Mouse (Mus musculus) liver, embryonic 11.5 days (tissue): ENCODE results near the gene Slx4ip. TPM values are rescaled to one million over a fixed set of nuclear protein-coding genes. Genes with fewer than 3 reads are reported as not detected.

Experiments
- ATAC-seq: fragments of 200-750 bp; cut with Nextera tagmentation; replicated peaks from 2 replicates; pipeline ENCODE4 v1.8.0; 2017; ENCODE audit warnings: moderate number of reproducible peaks, mild to moderate bottlenecking, moderate TSS enrichment, moderate library complexity; ENCODE audit not compliant: low FRiP score
- DNase-seq: peaks from one replicate; pipeline ENCODE4 v3.0.0-alpha.2; 2017; ENCODE audit warnings: low spot score
- H3K27ac ChIP-seq: fragments of 300-500 bp; sonication (generic); 2 replicates; pipeline ENCODE4 v1.5.1; 2014; ENCODE audit warnings: mild to moderate bottlenecking, low read depth, low read length, control low read depth
- H3K27me3 ChIP-seq: fragments of 300-500 bp; sonication (generic); replicated peaks from 2 replicates; pipeline ENCODE4 v1.6.1; 2014; ENCODE audit warnings: low read length, mixed read lengths; ENCODE audit not compliant: control insufficient read depth, insufficient read depth
- H3K36me3 ChIP-seq: fragments of 300-500 bp; sonication (generic); 2 replicates; pipeline ENCODE4 v1.6.1; 2014; ENCODE audit warnings: mild to moderate bottlenecking, low read length, moderate library complexity, mixed read lengths; ENCODE audit not compliant: control insufficient read depth, insufficient read depth
- H3K4me1 ChIP-seq: fragments of 300-500 bp; sonication (generic); replicated peaks from 2 replicates; pipeline ENCODE4 v1.6.1; 2014; ENCODE audit warnings: low read length, mixed read lengths; ENCODE audit not compliant: control insufficient read depth, insufficient read depth
- H3K4me2 ChIP-seq: fragments of 300-500 bp; sonication (generic); 2 replicates; pipeline ENCODE4 v1.6.1; 2014; ENCODE audit warnings: mild to moderate bottlenecking, control low read depth, moderate library complexity
- H3K4me3 ChIP-seq: fragments of 300-500 bp; sonication (generic); 2 replicates; pipeline ENCODE4 v1.5.1; 2014; ENCODE audit warnings: low read depth, low read length, control low read depth
- H3K9ac ChIP-seq: fragments of 300-500 bp; sonication (generic); 2 replicates; pipeline ENCODE4 v1.6.1; 2014; ENCODE audit warnings: low read depth, low read length, control low read depth
- H3K9me3 ChIP-seq: fragments of 300-500 bp; sonication (generic); 2 replicates; pipeline ENCODE4 v1.6.1; 2016; ENCODE audit warnings: low read length, inconsistent platforms, mixed read lengths; ENCODE audit not compliant: control insufficient read depth
- WGBS: fragments of 180-500 bp; shearing (Covaris S2); extraction: QIAGEN DNeasy Blood & Tissue Kit; methylation state at CpG from one replicate; pipeline ENCODE4 v1.1.7; 2014; 5-methylcytosine and 5-hydroxymethylcytosine counted together
- polyA plus RNA-seq: library from polyadenylated mRNA; unstranded; fragments of >200 nt; fragmentation: Nextera tagmentation; extraction: Ambion mirVana; gene quantifications from 2 replicates; pipeline ENCODE4 v1.2.1, GENCODE M21; 2014

The Slx4ip gene
- polyA plus RNA-seq, 1 experiment from 2014 or later = 5.0 TPM

DNA sequence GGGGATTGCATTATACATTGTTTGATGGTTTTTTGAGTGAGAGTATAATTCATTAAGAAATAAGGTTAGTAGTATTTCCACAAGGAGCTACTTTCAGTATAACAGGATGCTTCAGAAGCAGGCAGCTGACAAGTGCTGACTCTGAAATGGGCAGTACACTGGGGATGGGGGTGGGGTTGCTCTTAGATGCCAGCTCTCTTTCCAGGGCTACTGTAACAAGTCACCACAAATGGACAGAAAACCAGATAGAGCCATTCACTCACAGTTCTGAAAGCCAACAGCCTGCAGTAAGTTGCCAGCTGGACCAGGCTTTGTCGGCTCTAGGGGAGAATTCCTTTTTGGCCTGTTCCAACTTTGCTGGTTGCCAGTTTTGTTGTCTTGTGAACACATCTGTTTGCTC is 84.8 kb downstream of the Slx4ip start:
- no peaks in the 10 kb centered on the region for H3K36me3 ChIP-seq
- no peak overlapping the region for H3K27ac ChIP-seq
- H3K9ac ChIP-seq = no peak overlapping the region
- H3K27me3 ChIP-seq = no peaks in the 10 kb centered on the region
- 62% methylated on average over 1 of the region's 1 CpGs for WGBS
- DNase-seq (no peak), ATAC-seq (no peak)
- no peak overlapping the region for H3K4me2 ChIP-seq
- H3K9me3 ChIP-seq = no peaks in the 10 kb centered on the region
- H3K4me1 ChIP-seq = no peaks in the 10 kb centered on the region
- H3K4me3 ChIP-seq = no peak overlapping the region

DNA sequence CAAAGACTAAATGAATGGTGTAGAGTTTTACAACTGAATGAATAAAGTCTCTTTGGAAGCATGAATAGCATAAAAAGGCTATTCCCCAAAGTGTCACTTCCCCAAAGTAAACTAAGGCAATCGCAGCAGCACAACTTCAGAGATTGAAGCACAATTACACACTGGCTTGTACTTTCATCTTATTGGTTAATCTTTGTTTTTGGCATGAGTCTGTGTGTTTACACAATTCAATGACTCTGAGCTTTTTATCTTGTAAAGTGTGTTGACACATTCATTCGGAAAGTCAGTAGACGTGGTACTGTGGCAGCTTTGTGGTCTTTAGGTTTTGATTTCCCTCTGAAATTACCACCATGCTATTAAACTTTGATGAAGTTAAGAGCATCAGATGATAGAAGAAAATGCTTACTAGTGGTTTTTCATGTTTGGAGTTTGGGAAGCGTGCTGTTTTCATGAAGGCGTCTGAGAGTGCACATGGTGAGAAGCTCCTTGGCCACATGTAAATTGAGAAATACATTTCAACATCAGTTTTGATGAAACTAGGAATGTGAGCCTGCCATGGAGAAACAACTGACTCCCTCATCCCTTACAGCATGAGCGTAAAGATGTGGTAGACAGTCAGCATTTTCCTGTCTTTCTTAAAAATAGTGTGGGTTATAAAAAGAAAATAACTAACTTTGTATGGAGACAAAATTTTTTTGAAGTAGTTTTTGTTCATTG is 88.2 kb downstream of the Slx4ip start:
- H3K4me1 ChIP-seq = no peaks in the 10 kb centered on the region
- H3K9me3 ChIP-seq = no peaks in the 10 kb centered on the region
- no peaks in the 10 kb centered on the region for H3K36me3 ChIP-seq
- H3K27me3 ChIP-seq = no peaks in the 10 kb centered on the region
- no peak for DNase-seq
- no peak overlapping the region for H3K4me3 ChIP-seq
- H3K4me2 ChIP-seq = no peak overlapping the region
- H3K27ac ChIP-seq = no peak overlapping the region
- H3K9ac ChIP-seq = no peak overlapping the region
- 84% methylated on average over 6 of the region's 6 CpGs for WGBS
- ATAC-seq = no peak

DNA sequence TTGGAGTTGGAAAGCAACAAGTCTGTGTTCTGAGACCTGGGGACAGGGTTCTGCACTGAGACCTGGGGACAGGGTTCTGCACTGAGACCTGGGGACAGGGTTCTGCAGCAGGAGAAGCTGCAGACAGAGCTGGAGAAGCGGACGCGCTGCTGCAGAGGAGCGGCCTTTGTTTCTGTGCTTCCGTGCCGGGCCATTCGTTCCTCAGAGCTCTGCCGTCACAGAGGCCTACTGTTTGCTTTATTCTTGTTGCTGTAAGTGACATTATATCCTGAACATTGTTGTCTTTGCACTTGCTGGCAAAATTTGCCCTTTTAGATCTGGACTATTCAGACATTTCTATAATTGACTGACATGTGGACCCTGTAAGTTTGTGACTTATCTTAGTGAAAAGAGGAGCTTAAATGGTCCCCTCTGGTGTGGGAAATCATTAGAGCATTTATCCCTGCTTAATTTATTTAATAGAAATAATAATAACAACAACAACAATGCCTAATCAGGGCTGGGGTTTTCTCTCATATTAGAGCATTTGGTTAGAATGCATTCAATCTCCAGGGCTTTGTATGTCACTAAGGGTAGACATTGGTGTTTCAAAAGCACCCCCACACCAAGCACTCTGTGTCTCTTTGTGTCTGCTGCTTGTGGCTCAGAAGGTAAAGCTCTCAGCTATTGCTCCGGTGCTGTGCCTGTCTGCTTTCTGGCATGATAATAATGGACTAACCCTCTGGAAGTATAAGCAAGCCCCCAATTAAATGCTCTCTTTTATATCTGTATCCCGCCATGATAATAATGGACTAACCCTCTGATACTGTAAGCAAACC is 90.3 kb downstream of the Slx4ip start:
- H3K27ac ChIP-seq = no peak overlapping the region
- no peaks in the 10 kb centered on the region for H3K9me3 ChIP-seq
- DNase-seq (no peak), ATAC-seq (no peak)
- H3K4me3 ChIP-seq = no peak overlapping the region
- H3K36me3 ChIP-seq = no peaks in the 10 kb centered on the region
- 88% methylated on average over 10 of the region's 10 CpGs for WGBS
- no peaks in the 10 kb centered on the region for H3K27me3 ChIP-seq
- no peaks in the 10 kb centered on the region for H3K4me1 ChIP-seq
- no peak overlapping the region for H3K9ac ChIP-seq
- H3K4me2 ChIP-seq = no peak overlapping the region

DNA sequence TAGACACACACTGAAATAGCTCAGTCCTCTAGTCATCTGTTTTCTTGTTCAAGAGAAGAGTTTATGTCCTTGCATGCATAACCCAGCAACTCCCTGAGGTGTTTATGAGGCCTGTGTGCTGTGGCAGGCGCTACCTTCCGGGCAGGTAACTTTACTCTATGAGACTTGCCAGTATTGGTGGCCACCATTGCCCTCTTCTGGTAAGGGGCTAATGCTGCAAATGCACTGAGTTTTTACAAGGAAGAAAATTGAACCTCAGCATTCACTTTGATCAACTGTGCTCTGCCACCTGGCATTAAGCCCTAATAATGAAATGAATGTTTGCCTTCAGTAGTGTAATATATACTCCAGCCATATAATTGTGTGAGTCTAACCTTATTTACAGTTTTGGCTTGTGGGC is 92.9 kb downstream of the Slx4ip start:
- DNase-seq (no peak), ATAC-seq (no peak)
- Histone ChIP-seq H3K4me3 (no peak overlapping the region), H3K9ac (no peak overlapping the region), H3K4me2 (no peak overlapping the region), H3K9me3 (no peaks in the 10 kb centered on the region), H3K36me3 (no peaks in the 10 kb centered on the region), H3K27ac (no peak overlapping the region), H3K4me1 (no peaks in the 10 kb centered on the region), H3K27me3 (no peaks in the 10 kb centered on the region)
- WGBS = 81% methylated on average over 2 of the region's 2 CpGs

DNA sequence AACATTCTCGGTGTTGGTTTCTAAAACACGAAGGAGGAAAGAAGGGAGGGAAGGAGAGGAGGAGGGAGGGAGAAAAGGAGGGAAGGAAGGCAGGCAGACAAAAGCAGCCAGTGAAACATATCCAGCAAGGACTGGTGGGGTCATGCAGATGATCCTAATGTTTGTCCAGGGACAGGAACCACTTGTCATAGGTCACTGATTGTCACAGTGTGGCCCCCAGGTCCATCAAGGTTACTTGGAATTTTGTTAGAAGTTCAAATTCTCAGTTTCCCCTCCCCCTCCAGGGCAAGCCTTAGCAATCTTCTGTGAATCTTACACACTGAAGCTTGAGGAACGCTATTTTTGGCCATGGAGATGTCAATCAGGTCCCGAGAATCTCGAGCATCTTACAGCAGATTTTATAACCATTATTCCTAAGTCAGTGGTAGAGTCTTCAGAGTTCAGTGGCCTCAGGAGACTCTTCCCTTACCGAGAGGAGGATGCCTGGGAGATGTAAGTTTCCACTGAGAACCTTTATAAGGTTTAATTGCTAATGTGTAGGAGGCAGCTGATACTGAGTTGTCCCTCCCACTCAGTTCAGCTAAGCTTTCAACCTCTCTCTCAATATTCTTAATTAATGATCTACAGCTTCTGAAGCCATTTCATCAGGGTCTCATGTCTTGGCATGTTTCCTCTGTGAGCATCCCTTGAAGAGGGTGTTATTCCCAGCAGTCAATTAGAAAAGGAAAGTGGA is 95.1 kb downstream of the Slx4ip start:
- WGBS = 77% methylated on average over 6 of the region's 6 CpGs
- ATAC-seq (no peak), DNase-seq (no peak)
- Histone ChIP-seq H3K27ac (no peak overlapping the region), H3K9me3 (no peaks in the 10 kb centered on the region), H3K4me1 (no peaks in the 10 kb centered on the region), H3K36me3 (no peaks in the 10 kb centered on the region), H3K27me3 (no peaks in the 10 kb centered on the region), H3K4me3 (no peak overlapping the region), H3K4me2 (no peak overlapping the region), H3K9ac (no peak overlapping the region)

DNA sequence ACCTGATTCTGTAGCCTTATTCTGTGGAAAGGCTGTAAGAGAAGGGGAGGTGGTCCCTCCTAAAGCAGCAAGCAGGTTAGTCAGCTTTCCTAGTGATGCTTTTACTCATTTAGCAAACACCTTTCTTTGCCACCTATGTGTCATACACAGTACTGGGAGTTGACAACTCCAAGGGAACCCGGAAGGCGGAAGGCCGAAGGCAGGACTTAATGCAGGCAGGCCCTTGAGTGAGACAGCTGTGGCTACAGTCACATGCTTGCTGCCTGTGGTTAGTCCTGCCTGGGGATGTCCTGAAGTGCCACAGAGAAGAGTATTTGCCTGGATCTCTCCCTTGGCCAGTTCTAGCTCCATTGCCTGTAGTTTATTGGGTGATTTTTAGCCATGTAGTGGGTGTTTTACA is 102.1 kb downstream of the Slx4ip start:
- Histone ChIP-seq H3K4me3 (no peak overlapping the region), H3K9ac (no peak overlapping the region), H3K27me3 (no peaks in the 10 kb centered on the region), H3K27ac (no peak overlapping the region), H3K9me3 (no peaks in the 10 kb centered on the region), H3K36me3 (no peaks in the 10 kb centered on the region), H3K4me2 (no peak overlapping the region), H3K4me1 (no peaks in the 10 kb centered on the region)
- WGBS = 84% methylated on average over 3 of the region's 3 CpGs
- ATAC-seq (no peak), DNase-seq (no peak)

DNA sequence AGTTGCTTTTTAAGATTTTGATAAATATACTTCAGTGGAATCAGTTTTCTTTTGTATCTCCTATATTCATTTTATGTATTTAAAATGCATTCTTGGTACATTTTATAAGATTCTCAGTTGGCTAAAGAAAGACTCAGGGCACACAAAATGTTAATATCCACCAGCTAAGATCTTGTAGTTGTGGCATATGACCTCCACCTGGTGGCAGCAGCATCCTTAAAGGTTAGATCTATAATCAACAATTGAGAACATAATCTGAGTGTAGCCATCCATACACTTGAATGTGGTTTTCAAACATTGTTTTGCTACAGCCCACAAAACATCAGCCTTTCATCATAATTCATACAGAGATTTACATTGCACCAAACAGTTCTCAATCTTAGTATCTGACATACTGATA is 106.1 kb downstream of the Slx4ip start:
- H3K9me3 ChIP-seq = no peaks in the 10 kb centered on the region
- DNase-seq (no peak), ATAC-seq (no peak)
- no peaks in the 10 kb centered on the region for H3K36me3 ChIP-seq
- no peak overlapping the region for H3K4me3 ChIP-seq
- no peaks in the 10 kb centered on the region for H3K4me1 ChIP-seq
- H3K27ac ChIP-seq = no peak overlapping the region
- H3K9ac ChIP-seq = no peak overlapping the region
- no peak overlapping the region for H3K4me2 ChIP-seq
- no peaks in the 10 kb centered on the region for H3K27me3 ChIP-seq

DNA sequence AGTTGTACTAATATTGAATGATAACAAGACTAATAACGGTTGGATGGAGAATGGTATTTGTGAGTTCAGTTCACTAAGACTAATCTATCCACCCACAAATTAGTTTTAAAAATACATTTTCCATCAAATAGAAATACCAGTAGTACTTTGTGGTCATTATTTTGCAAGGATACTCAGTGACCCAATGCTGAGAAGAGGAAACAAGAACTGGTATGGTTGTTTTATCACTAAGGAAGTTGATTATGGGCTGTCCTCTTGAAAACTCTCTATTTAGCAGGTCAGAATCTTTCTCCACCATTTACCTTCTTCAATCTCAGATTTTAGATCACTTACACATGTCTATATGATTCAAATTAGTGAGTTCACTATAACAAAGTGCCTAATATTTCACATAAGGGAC is 111.0 kb downstream of the Slx4ip start:
- Histone ChIP-seq H3K4me3 (no peak overlapping the region), H3K4me1 (no peaks in the 10 kb centered on the region), H3K27ac (no peak overlapping the region), H3K4me2 (no peak overlapping the region), H3K9ac (no peak overlapping the region), H3K27me3 (no peaks in the 10 kb centered on the region), H3K36me3 (no peaks in the 10 kb centered on the region), H3K9me3 (no peaks in the 10 kb centered on the region)
- WGBS = 94% methylated on average over 1 of the region's 1 CpGs
- DNase-seq (no peak), ATAC-seq (no peak)
